Mouse (Mus musculus): ENCODE measurements around the gene Cnot6.
A peak's percentile ranks its signal among the peaks of the same experiment; 100 is the strongest.

Gene Cnot6

DNA sequence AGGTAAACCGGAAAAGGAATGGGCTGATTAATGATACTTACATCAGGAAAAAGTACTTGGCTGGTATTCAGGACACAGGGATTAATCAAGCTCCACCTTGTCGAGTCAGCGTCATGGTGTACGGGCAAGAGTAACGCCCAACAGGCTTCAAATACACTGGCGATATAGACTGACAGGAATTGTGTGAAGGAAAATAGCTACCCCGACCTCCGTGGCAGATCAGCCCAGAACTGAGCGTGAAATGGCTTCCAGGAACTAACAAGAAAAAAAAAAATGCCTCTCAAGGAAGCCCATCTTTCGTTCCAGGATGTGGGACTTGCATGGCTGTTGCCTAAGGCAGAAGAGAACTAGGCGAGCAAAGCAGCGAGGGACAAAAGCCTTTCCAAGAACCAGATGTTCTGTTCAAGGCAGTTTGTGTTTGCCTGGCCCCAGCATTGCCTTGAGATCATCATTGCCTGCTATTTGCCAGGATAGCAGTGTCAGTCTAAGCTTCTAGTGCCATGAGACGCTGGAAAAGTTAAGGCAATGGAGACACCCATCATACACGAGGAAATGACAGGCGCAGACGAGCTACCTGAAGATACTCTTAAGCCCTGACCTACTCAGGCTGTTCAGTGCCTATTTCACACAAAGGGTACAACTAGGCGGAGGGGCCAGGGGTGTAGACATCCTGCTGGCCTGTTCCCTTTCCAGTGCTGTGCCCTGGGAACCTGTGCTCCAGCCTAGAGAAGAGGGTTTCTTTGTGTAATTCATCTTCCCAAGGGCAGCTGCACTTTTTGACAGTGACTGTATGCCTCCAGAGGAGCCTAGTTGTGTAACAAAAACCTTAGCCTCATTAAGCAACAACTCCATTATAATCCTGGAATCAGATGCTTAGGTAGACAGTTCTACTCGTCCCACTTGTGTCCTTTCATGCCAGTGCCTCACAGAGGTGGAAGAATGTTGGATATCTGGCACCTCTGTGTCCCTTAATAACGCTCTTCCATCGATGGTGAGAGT lies 1.1 kb upstream of the Cnot6 start:
- peak; percentile 47 for DNase-seq (ENCODE audit: low read depth)

GRCm38 (mm10) chr11:49711981-49712554 lies 455 bp downstream of the Cnot6 start:
- DNase-seq (ENCODE audit: low read depth), result peak; percentile 57

GRCm38 (mm10) chr11:49710664-49711063 lies 1.9 kb downstream of the Cnot6 start:
- DNase-seq (ENCODE audit: low read depth), result no peak

DNA sequence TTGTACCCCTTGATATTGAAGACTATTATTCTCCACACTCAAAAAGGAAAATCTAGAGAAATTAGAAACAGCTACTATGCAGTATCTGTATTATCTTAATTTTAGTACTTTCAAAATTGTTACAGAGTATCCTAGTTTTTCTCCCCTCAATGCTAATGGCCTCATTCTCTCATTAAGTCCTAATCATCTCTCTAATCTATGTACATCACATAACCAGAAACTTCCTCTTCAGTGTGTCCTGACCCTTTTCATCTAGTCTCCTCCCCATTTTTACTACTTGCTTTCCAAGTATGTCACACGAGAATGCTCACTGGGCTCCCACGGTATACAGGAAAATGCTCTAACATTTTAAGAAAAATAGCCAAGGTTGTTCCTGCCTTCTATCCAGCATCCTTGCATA lies 4.7 kb downstream of the Cnot6 start:
- no peak for DNase-seq (ENCODE audit: low read depth)

DNA sequence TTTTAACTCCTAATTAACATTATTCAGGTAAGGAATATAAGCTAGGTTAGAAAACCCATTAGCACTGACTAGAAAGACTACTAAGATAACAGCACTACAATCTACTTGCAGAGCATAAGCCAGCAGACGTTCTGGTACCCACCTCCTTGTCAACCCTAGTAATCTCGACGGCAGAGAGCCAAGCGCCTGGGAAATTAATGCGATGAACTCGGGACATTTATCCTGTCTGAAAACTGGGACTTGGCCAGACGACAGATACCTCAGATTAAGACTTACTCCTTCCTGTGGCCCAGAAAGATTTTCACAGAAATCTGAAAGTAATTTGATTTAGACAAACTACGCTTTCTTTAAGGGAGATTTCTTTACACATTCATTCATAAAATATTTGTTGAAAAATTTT lies 7.7 kb downstream of the Cnot6 start:
- no peak for DNase-seq (ENCODE audit: low read depth)

DNA sequence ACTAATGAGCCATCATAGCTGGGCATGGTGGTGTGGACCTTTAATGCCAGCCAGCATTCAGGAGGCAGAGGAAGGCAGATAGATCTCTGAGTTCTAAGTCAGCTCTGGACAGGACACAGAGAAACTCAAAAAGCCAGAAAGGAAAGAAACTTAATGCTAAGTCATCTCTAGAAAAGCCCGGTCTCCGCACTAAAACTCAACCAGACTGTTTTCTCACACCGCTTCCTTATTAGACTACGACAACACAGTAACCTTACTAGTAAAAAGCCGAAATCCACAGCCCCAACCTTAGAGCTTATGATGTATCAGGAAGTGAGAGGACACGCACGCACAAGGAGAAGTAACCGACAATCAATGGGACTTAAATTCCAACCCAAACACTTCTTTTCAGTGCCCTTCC lies 10.5 kb downstream of the Cnot6 start:
- DNase-seq (ENCODE audit: low read depth), result no peak

- DNase-seq (ENCODE audit: low read depth), result no peak
These were observed 13.4 kb downstream of the Cnot6 start for GRCm38 (mm10) chr11:49699079-49699478.

- no peak for DNase-seq (ENCODE audit: low read depth)
These were observed 14.7 kb downstream of the Cnot6 start for GRCm38 (mm10) chr11:49697779-49698178.

- DNase-seq (ENCODE audit: low read depth), result no peak
These were observed 16.1 kb downstream of the Cnot6 start for GRCm38 (mm10) chr11:49696472-49696871.

DNA sequence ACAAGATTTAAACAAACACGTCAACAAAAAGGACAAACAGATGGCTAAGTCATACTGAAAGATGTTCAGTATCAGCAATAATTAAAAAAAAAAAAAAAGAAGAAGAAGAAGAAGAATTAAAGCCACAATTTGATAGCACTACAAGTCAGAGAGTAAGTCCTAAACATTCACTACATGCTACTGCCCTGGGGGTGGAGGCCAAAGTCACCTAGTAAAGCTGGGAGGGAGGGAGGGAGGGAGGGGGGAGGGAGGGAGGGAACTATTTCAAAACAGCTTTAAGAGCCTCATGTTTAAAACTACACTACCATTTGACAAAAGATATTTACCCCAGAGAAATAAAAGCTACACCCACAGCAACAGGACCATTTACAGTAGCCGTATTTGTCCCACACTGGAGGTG lies 16.8 kb downstream of the Cnot6 start:
- no peak for DNase-seq (ENCODE audit: low read depth)

DNA sequence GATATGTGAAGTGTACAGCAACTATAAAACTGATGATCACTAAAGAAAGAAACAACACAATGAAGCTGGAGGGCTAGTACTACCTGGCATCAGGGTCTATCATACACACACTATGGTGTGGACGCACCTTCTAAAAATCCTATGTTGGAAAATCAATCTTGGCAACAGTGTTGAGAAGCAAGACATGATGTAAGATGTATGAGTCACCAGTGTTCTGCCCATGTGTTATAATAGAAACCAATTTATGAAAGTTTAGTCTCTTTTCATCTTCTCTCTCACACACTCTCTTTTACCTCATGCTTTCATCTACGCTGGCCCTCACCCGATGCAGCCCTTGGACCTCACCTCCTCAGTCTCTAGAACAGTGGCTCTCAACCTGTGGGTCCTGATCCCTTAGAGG lies 17.5 kb downstream of the Cnot6 start:
- DNase-seq (ENCODE audit: low read depth), result no peak

DNA sequence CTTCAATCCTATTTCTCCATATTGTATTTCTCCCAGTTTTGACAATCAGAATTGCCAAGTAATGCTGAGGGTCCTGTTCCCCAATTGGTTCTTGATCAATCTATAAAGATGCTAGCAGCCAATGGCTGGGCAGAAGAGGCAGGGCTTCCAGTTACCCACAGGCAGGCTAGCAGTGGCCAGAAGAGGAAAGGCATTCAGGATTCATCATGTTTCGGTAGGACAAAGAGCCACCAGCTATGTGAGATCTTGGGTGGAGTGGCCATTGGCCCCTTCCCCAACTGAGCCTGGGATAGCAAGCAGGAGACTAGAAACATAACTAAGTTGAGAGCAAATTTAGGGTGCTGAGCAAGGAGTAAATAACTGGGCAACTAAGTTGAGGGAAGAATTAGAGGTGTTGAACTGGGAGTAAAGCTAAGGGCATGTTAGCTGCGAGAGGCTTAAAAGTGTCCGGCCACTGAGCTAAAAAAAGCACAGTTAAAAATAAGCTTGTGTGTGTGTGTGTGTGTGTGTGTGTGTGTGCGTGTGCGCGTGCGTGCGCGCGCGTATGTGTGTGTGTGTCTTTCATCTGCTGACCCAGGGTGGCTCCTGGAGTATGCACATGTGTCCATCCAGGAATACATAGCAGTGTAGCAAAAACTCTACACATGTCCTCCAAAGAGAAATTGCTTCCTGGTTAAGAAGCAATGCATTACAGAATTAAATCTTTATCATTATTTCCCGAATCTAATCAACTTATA lies 28.1 kb downstream of the Cnot6 start:
- DNase-seq (ENCODE audit: low read depth), result no peak

DNA sequence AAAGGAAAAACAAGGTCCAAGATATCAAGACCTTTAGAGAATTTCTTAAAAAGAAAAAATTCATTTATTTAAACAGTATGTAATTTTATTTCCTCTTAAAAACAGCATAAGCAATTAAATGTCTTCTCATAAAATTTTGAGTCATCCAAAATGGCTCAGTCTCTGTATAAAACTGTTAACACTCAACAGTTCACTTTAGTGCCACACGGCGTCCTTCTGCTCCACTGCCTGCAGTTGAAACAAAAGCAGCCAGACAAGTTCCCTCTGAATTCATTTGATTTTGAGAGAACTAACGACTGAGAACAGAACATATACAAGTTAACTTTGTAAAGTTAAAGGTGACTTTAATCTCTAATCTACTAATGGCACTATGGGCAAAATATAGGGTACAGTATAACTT lies 39.1 kb downstream of the Cnot6 start:
- no peak for DNase-seq (ENCODE audit: low read depth)

GRCm38 (mm10) chr11:49665462-49665861 lies 47.1 kb downstream of the Cnot6 start:
- no peak for DNase-seq (ENCODE audit: low read depth)

- DNase-seq (ENCODE audit: low read depth), result no peak
These were observed 48.0 kb downstream of the Cnot6 start for GRCm38 (mm10) chr11:49664262-49665140.

GRCm38 (mm10) chr11:49663310-49663709 lies 49.2 kb downstream of the Cnot6 start, which contains the start of gene Scgb3a1:
Gene Scgb3a1 (plus strand): TSS chr11:49663610.
- DNase-seq (ENCODE audit: low read depth), result no peak

- no peak for DNase-seq (ENCODE audit: low read depth)
These were observed 50.2 kb downstream of the Cnot6 start for GRCm38 (mm10) chr11:49662292-49662780.

DNA sequence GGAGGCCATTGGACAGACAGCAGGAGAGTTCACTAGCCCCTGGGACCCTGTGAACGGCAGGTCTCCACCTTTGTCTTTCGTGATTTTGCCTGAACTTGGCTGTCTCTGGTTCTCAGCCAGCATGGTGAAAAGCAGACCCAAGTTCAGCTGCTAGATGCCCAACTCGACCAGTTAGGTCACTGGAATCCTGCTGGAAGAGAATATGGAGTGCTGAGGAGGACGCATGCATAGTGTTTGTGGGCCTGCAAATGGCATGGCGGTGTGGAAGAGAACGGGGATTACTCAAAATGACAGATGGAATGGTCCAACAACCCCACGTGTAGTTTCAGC lies 53.1 kb downstream of the Cnot6 start:
- DNase-seq (ENCODE audit: low read depth), result no peak

DNA sequence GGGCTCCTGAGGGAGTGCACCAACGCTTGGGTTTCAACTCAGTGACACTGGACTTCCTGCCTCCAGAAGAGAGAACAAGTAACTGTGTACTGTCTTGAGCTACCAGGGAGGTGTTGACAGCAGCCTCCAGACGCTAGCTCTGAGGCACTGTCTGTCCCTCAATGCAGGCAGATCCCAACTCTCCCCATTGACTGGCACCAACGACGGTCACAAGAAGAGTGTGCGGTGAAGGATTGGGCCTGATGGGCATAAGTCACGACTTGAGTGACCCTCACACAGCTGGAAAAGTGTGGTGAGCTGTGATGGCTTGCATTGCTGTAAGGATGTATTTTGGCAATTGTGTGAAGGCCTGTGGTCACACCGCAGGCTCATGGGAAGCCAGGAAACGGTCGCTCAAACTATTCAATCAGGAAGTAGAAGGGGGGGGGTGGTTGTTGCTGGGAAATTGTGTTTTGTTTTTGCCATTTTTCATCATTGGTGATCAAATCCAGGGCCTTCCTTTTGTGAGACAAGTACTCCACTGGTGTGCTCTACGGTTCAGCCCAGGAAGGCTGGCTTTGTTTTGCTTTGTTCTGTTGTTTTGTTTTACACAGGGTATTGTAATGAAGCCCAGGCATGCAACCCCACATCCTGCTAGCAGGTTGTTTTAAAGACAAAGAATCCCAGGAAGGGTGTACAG lies 53.6 kb downstream of the Cnot6 start:
- DNase-seq (ENCODE audit: low read depth), result peak; percentile 41

DNA sequence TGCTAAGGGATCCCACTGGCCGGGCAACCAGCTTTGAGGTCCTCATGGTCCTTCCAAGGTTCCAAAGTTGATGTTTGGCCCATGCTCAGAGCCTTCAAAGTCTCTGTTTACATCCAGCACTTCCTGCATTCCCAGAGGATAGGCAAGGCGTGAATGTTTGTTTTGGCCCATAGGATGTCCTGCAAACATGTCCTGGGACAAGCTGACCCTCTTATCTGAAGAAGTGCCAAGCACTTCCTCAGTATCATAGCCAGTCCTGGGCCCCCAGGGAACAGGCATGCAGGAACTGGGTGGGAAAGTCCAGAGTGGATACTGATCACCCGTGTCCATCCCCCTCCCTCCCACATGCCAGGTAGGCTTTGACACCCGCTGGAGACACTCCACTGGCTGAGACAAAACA lies 54.5 kb downstream of the Cnot6 start:
- DNase-seq (ENCODE audit: low read depth), result no peak

- DNase-seq (ENCODE audit: low read depth), result no peak
These were observed 57.0 kb downstream of the Cnot6 start for GRCm38 (mm10) chr11:49655501-49655900.

All from naive thymus-derived CD4-positive, alpha-beta T cell, adult 2 months (primary cell).